Mouse (Mus musculus) CH12.LX (cell line): ENCODE data around the gene Chga. TPM values are rescaled to one million over a fixed set of nuclear protein-coding genes. Genes with fewer than 3 reads are reported as not detected.
A peak's percentile ranks its signal among the peaks of the same experiment; 100 is the strongest.

Source experiments
- DNase-seq: peaks from one replicate; pipeline ENCODE4 v3.0.0-alpha.2; 2013; ENCODE audit errors: extremely low read depth
- H3K27ac ChIP-seq: 2 replicates; pipeline ENCODE4 v1.5.1; 2012; ENCODE audit warnings: low read depth, mild to moderate bottlenecking, control low read depth, moderate library complexity; ENCODE audit not compliant: insufficient read depth
- H3K27me3 ChIP-seq: replicated peaks from 2 replicates; pipeline ENCODE3; 2012; ENCODE audit warnings: inconsistent platforms
- H3K36me3 ChIP-seq, 2 experiments: replicated peaks in 1 of 2; 2 replicates each; pipeline versions ENCODE3 to v1.6.1; 2012; ENCODE audit warnings: inconsistent platforms in 1 of 2, low read length in 1 of 2, mild to moderate bottlenecking in 1 of 2, mixed read lengths in 1 of 2, moderate library complexity in 1 of 2; ENCODE audit not compliant: control insufficient read depth in 1 of 2, insufficient read depth in 1 of 2
- H3K4me1 ChIP-seq, 2 experiments: 2 replicates each; pipeline ENCODE4 v1.6.1; 2012; ENCODE audit warnings: inconsistent platforms in 1 of 2, moderate library complexity in 1 of 2; ENCODE audit not compliant: insufficient read depth in 2 of 2, control insufficient read depth in 1 of 2
- H3K4me2 ChIP-seq: 2 replicates; pipeline ENCODE4 v1.6.1; 2012; ENCODE audit warnings: low read depth, mild to moderate bottlenecking, control low read depth; ENCODE audit not compliant: poor library complexity, insufficient read depth, severe bottlenecking
- H3K4me3 ChIP-seq, 3 experiments: fragments of 150-350 bp in 1 of 3; sonication (generic) in 1 of 3; replicated peaks in 1 of 3; 2 replicates each; pipeline versions ENCODE3 to v1.5.1; 2011 to 2012; ENCODE audit warnings: low read depth in 2 of 3, low read length in 2 of 3, mild to moderate bottlenecking in 2 of 3, moderate library complexity in 2 of 3, control low read depth in 1 of 3, improper control_type of control experiment in 1 of 3, inconsistent platforms in 1 of 3, mixed read lengths in 1 of 3; ENCODE audit not compliant: poor library complexity in 1 of 3
- H3K79me2 ChIP-seq: replicated peaks from 2 replicates; pipeline ENCODE4 v1.6.1; 2012; ENCODE audit warnings: mild to moderate bottlenecking, moderate library complexity; ENCODE audit not compliant: control insufficient read depth, poor library complexity, insufficient read depth, severe bottlenecking; ENCODE audit errors: extremely low read depth
- H3K9ac ChIP-seq: 2 replicates; pipeline ENCODE4 v1.6.1; 2012; ENCODE audit warnings: low read depth, mild to moderate bottlenecking, control low read depth, moderate library complexity; ENCODE audit not compliant: insufficient read depth
- H3K9me3 ChIP-seq: replicated peaks from 2 replicates; pipeline ENCODE3; 2012; ENCODE audit warnings: low read length, inconsistent platforms, mixed read lengths
- CHD1 ChIP-seq: IDR thresholded peaks from 2 replicates; pipeline ENCODE4 v1.6.1; 2012; ENCODE audit warnings: low read depth, low read length, improper control_type of control experiment, inconsistent platforms
- CTCF ChIP-seq, 2 experiments: IDR thresholded peaks in 1 of 2; conservative IDR thresholded peaks in 1 of 2; 2 replicates each; pipeline ENCODE4 v1.5.1; 2011 to 2012; ENCODE audit warnings: low read depth in 2 of 2, low read length in 2 of 2, improper control_type of control experiment in 1 of 2, inconsistent platforms in 1 of 2, mild to moderate bottlenecking in 1 of 2, moderate library complexity in 1 of 2
- EP300 ChIP-seq: IDR thresholded peaks from 2 replicates; pipeline ENCODE4 v1.6.1; 2011; ENCODE audit warnings: low read length, improper control_type of control experiment
- HCFC1 ChIP-seq: IDR thresholded peaks from 2 replicates; pipeline ENCODE4 v1.6.1; 2012; ENCODE audit warnings: low read depth, mild to moderate bottlenecking, inconsistent platforms, low read length, improper control_type of control experiment
- IRF4 ChIP-seq: IDR thresholded peaks from 2 replicates; pipeline ENCODE4 v1.6.1; 2014; ENCODE audit warnings: low read depth, mild to moderate bottlenecking, inconsistent platforms, low read length, improper control_type of control experiment
- MAX ChIP-seq: IDR thresholded peaks from 2 replicates; pipeline ENCODE4 v1.6.1; 2011; ENCODE audit warnings: low read length, improper control_type of control experiment
- NELFE ChIP-seq: IDR thresholded peaks from 2 replicates; pipeline ENCODE4 v1.6.1; 2011; ENCODE audit warnings: low read depth, low read length, improper control_type of control experiment
- NRF1 ChIP-seq: IDR thresholded peaks from 2 replicates; pipeline ENCODE4 v1.6.1; 2014; ENCODE audit warnings: low read depth, mild to moderate bottlenecking, inconsistent platforms, low read length, improper control_type of control experiment, moderate library complexity
- PAX5 ChIP-seq: IDR thresholded peaks from 2 replicates; pipeline ENCODE4 v1.6.1; 2012; ENCODE audit warnings: low read length, inconsistent platforms, mixed read lengths
- POLR2A ChIP-seq: IDR thresholded peaks from 2 replicates; pipeline ENCODE4 v1.6.1; 2011; ENCODE audit warnings: low read depth, mild to moderate bottlenecking, improper control_type of control experiment, low read length
- POLR2AphosphoS2 ChIP-seq: IDR thresholded peaks from 2 replicates; pipeline ENCODE4 v1.6.1; 2011; ENCODE audit warnings: low read depth, low read length, improper control_type of control experiment
- RAD21 ChIP-seq: IDR thresholded peaks from 2 replicates; pipeline ENCODE4 v1.6.1; 2011; ENCODE audit warnings: low read depth, mild to moderate bottlenecking, low read length, improper control_type of control experiment, moderate library complexity
- RCOR1 ChIP-seq: conservative IDR thresholded peaks from 2 replicates; pipeline ENCODE4 v1.6.1; 2012; ENCODE audit warnings: low read depth, mild to moderate bottlenecking, inconsistent platforms, low read length, improper control_type of control experiment
- SIN3A ChIP-seq: IDR thresholded peaks from 2 replicates; pipeline ENCODE4 v1.6.1; 2012; ENCODE audit warnings: low read length, improper control_type of control experiment, inconsistent platforms
- SMC3 ChIP-seq: IDR thresholded peaks from 2 replicates; pipeline ENCODE4 v1.6.1; 2011; ENCODE audit warnings: low read depth, low read length, improper control_type of control experiment
- TBP ChIP-seq: conservative IDR thresholded peaks from 2 replicates; pipeline ENCODE4 v1.6.1; 2011; ENCODE audit warnings: low read depth, low read length, improper control_type of control experiment
- TCF12 ChIP-seq: IDR thresholded peaks from 2 replicates; pipeline ENCODE4 v1.6.1; 2014; ENCODE audit warnings: low read depth, mild to moderate bottlenecking, inconsistent platforms, low read length, improper control_type of control experiment
- USF1 ChIP-seq: IDR thresholded peaks from 2 replicates; pipeline ENCODE4 v1.6.1; 2014; ENCODE audit warnings: low read depth, mild to moderate bottlenecking, inconsistent platforms, low read length, improper control_type of control experiment
- USF2 ChIP-seq: conservative IDR thresholded peaks from 2 replicates; pipeline ENCODE4 v1.6.1; 2011; ENCODE audit warnings: low read depth, low read length, improper control_type of control experiment
- ZC3H11A ChIP-seq: IDR thresholded peaks from 2 replicates; pipeline ENCODE4 v1.6.1; 2012; ENCODE audit warnings: low read depth, mild to moderate bottlenecking, inconsistent platforms, low read length, improper control_type of control experiment
- ZMIZ1 ChIP-seq: IDR thresholded peaks from 2 replicates; pipeline ENCODE4 v1.6.1; 2012; ENCODE audit warnings: low read depth, mild to moderate bottlenecking, inconsistent platforms, low read length, improper control_type of control experiment
- ZNF384 ChIP-seq: IDR thresholded peaks from 2 replicates; pipeline ENCODE4 v1.6.1; 2012; ENCODE audit warnings: low read depth, low read length, improper control_type of control experiment, inconsistent platforms
- dilution Hi-C: fragments of 300-500 bp; cut with MboI; formaldehyde crosslinking; loops from 2 replicates; pipeline ENCODE4 v1.14.3; 2020; ENCODE audit warnings: low sequenced_read_pairs; ENCODE audit not compliant: extremely low pct_unique_long_range_greater_than_20kb, extremely low pct_ligation_motif_present
- in situ Hi-C: fragments of 300-500 bp; cut with MboI; formaldehyde crosslinking; loops from 3 replicates; pipeline ENCODE4 v1.14.3; 2019; ENCODE audit warnings: low sequenced_read_pairs, low pct_ligation_motif_present, low pct_unique_long_range_greater_than_20kb, mixed read lengths
- polyA plus RNA-seq: library from polyadenylated mRNA; unstranded; fragments of >175 nt; gene quantifications from 2 replicates; pipeline ENCODE4 v1.2.1, GENCODE M21; 2012; ENCODE audit warnings: low read depth; ENCODE audit not compliant: insufficient read length
- total RNA-seq, 2 experiments: library from RNA; depleted of rRNA; stranded (reverse); fragments of 300-350 nt in 1 of 2; fragments of >200 nt in 1 of 2; gene quantifications; 2 replicates each; pipeline ENCODE4 v1.2.3; 2012 to 2014

The Chga gene
- total and polyA plus RNA-seq, 3 experiments, result not detected

GRCm38 (mm10) chr12:102596410-102596809 lies 41.6 kb downstream of the Chga start:
- dilution Hi-C loops, result no loop called here
- in situ Hi-C loops, result no loop called here
- Histone ChIP-seq H3K4me2 (no peak overlapping the region), H3K79me2 (no peaks in the 10 kb centered on the region), H3K27me3 (no peaks in the 10 kb centered on the region), H3K4me1 (no peaks in the 10 kb centered on the region; a peak in 1 of 4 replicates), H3K9ac (no peak overlapping the region), H3K27ac (no peak overlapping the region), H3K36me3 (peaks cover 0 to 95% of the 10 kb centered on the region in 2 experiments), H3K9me3 (peaks cover 13% of the 10 kb centered on the region), H3K4me3 (no peak overlapping the region)
- no peak for DNase-seq
- TF ChIP-seq PAX5 (no peak), ZNF384 (no peak), NRF1 (no peak), SMC3 (peak; percentile 33; the same call in 1 of the 2 replicates), RAD21 (peak; percentile 42), ZC3H11A (no peak), CTCF (conservative IDR thresholded peaks at IDR 0.05 in 1 of 2, IDR thresholded peaks at IDR 0.05 in 1 of 2; ENCODE audit: low read depth in 2 of 2, low read length in 2 of 2) (peak; percentile 64 to 71), TCF12 (no peak), MAX (no peak), RCOR1 (no peak), ZMIZ1 (no peak), EP300 (no peak), USF1 (no peak)

GRCm38 (mm10) chr12:102597466-102597865 lies 42.7 kb downstream of the Chga start:
- no peak for DNase-seq
- H3K4me1 ChIP-seq, result no peaks in the 10 kb centered on the region
- H3K27ac ChIP-seq, result no peak overlapping the region
- H3K36me3 ChIP-seq, result peaks cover 0 to 96% of the 10 kb centered on the region in 2 experiments
- dilution Hi-C loops, result no loop called here
- H3K9me3 ChIP-seq, result peaks cover 13% of the 10 kb centered on the region
- no peak overlapping the region for H3K4me2 ChIP-seq
- H3K27me3 ChIP-seq, result no peaks in the 10 kb centered on the region
- no peak overlapping the region for H3K9ac ChIP-seq
- H3K79me2 ChIP-seq, result no peaks in the 10 kb centered on the region
- TF ChIP-seq USF1, result no peak
- TF ChIP-seq POLR2AphosphoS2, result no peak
- no peak for TF ChIP-seq SMC3
- TF ChIP-seq NELFE, result no peak
- TF ChIP-seq PAX5, result no peak
- TF ChIP-seq TBP, result no peak
- TF ChIP-seq IRF4, result no peak
- no peak for TF ChIP-seq USF2
- no peak for TF ChIP-seq CHD1
- TF ChIP-seq NRF1, result no peak
- TF ChIP-seq EP300, result no peak
- no peak for TF ChIP-seq POLR2A
- no peak for TF ChIP-seq HCFC1
- no peak for TF ChIP-seq SIN3A
- no peak overlapping the region for H3K4me3 ChIP-seq
- in situ Hi-C loops, result no loop called here
